Mouse (Mus musculus) G1E (cell line): ENCODE measurements around the gene Mrc2.

Experiments used
- CTCF ChIP-seq: IDR thresholded peaks from 2 replicates; pipeline ENCODE4 v1.5.1; 2012; ENCODE audit warnings: low read depth, low read length, inconsistent platforms, mixed read lengths
- GATA1 ChIP-seq: IDR thresholded peaks from 2 replicates; pipeline ENCODE4 v1.6.1; 2012; ENCODE audit warnings: borderline replicate concordance, low read length, inconsistent platforms, mixed read lengths
- GATA2 ChIP-seq: IDR thresholded peaks from 2 replicates; pipeline ENCODE4 v1.6.1; 2012; ENCODE audit warnings: low read depth, low read length, inconsistent platforms, borderline replicate concordance
- POLR2AphosphoS5 ChIP-seq: IDR thresholded peaks from 2 replicates; pipeline ENCODE4 v1.6.1; 2012; ENCODE audit warnings: low read depth, low read length, inconsistent platforms; ENCODE audit not compliant: insufficient replicate concordance
- TAL1 ChIP-seq: conservative IDR thresholded peaks from 2 replicates; pipeline ENCODE4 v1.6.1; 2012; ENCODE audit warnings: low read depth, low read length, inconsistent platforms, mixed read lengths

DNA sequence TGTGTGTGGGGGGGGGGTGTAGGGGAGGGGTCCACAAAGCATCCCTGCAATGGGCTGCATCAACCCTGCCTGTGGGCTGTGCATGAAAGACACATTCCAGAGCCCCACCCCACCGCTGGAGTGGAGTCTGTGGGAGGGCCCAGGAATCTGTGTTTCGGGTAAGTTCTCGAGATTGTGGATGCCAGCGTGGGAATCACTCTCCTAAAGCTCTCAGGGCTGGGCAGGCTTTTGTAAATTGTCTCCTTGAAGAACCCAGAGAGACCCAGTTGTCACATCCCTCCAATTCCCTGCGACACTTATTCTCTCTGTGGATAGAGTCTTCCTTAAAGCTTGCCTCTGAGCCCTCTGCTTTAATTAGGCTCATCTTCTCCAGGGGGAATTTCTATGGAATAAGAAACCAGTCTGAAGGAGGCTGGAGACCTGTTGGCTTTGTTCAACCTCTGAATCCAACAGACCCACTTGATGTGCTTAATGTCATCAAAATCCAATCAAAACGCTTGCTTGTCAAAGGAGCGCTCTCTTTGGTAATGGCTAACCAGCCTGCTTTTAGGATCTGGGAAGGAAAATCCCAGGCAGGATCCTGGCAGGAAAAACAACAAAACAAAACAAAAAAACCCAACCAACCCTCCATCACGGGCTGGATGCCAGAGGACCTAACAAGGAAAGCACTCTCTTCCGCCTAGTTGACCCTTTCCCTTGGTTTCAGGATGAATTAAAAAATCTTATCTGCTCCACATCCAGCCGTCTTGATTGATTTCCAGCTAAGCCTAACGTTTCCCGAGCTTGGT is 71.3 kb downstream of the Mrc2 start:
- TF ChIP-seq CTCF (no peak), GATA1 (no peak), TAL1 (no peak), POLR2AphosphoS5 (no peak), GATA2 (no peak)
